Mouse (Mus musculus) G1E-ER4 (cell line): ENCODE results near the gene Fam184a. TPM values are rescaled to one million over a fixed set of nuclear protein-coding genes. Genes with fewer than 3 reads are reported as not detected.

Source experiments
- GATA1 ChIP-seq: IDR thresholded peaks from one replicate; pipeline ENCODE4 v1.8.0; 2012; ENCODE audit warnings: low read length, inconsistent platforms
- polyA plus RNA-seq: library from polyadenylated mRNA; stranded (reverse); fragments of >175 nt; gene quantifications from 2 replicates; pipeline ENCODE4 v1.2.3, GENCODE M21; 2012

Fam184a gene
- polyA plus RNA-seq, 1 experiment: not detected

GRCm38 (mm10) chr10:53585777-53586176, 165.1 kb downstream of the Fam184a start:
- no peak for TF ChIP-seq GATA1

Other genes starting within 250 kb of the Fam184a start
- 5.9 and 10.0 TPM in 2 replicates for gene Asf1a, start 154.4 kb downstream of the Fam184a start, polyA plus RNA-seq
- 1.6 and 2.3 TPM in 2 replicates for gene Mcm9, start 120.7 kb downstream of the Fam184a start, polyA plus RNA-seq